Mouse (Mus musculus) c-Kit-positive CD71-negative TER-119-negative erythroid progenitor cells, embryonic 14.5 days (primary cell): ENCODE data around the gene Smim24.

Experiments used
- DNase-seq: peaks from one replicate; pipeline ENCODE4 v3.0.0-alpha.2; 2013; ENCODE audit warnings: low read depth

The Smim24 gene

GRCm38 (mm10) chr10:81365672-81366476 is 27.0 kb upstream of the Smim24 start, which contains the start of gene 4930404N11Rik:
Gene 4930404N11Rik (minus strand): TSS chr10:81365816.
- no peak for DNase-seq

GRCm38 (mm10) chr10:81366477-81367206 is 26.2 kb upstream of the Smim24 start:
- no peak for DNase-seq

DNA sequence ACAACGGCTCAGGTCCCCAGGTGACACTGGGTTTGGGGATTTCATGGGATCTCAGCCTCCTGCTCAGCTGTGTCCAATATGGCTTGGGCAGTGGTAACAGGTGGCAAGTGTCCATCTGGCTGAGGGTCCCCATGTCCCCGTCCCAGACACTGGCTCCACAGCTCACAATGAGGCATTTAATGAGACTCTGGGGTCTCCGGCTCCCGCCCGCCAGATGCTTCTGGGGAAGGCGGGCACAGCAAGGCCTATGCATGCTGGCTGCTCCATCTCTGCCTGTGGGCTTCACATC is 25.7 kb upstream of the Smim24 start:
- DNase-seq, result no peak

DNA sequence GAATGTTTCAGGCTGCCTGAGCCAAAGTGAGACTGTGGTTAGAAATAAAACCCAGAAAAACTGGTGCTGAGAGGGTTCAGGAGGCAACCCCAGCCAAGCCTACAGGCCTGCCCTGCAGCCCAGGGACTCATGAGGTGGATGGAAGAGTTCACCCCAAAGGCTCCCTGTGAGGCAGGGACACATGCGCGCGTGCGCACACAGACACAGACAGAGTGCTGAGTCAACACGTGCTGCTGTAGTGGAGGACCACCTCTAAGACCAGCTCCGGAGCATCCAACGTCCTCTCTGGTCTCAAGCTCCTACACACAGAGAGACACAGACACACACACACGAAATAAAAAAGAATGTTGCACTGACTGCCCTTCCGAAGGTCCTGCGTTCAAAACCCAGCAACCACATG is 17.5 kb upstream of the Smim24 start:
- DNase-seq, result no peak

DNA sequence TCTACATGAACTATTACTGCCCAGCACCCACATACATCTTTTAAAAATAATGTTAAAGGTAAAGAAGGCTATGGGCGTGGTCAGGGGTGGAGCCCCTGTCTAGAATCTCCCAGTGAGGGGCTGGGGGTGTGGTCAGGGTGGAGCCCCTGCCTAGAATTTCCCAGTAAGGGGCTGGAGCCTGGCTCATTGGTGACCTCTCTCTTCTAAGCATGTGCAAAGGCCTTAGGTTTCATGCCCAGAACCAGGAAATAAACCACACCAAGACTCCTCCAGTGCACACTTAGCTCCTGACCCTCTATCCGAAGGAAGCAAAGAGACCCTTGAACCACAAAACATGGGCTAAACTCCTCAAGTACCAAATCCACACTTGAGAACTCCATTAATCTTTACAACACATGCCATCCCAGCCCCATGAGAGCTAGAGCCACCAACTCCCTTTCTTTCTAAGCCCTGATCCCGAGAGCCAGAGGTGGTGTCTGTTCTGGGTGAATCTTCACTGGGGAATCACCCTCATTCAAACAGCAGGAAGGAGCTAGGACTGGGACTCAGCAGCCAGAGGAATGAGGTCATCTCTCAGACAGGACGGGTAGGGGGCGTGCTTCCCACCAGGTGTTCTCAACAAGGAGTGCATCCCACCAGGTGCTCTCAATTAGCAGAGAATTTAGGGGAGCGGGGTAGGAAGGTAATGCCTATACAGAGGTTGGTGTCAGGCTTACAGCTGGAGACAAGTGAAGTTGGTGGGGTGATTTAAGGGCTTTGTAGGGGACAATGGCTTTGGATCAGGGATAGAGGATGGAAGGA is 16.1 kb upstream of the Smim24 start:
- DNase-seq, result no peak

- no peak for DNase-seq
These were observed 15.5 kb upstream of the Smim24 start for GRCm38 (mm10) chr10:81377362-81377664.

DNA sequence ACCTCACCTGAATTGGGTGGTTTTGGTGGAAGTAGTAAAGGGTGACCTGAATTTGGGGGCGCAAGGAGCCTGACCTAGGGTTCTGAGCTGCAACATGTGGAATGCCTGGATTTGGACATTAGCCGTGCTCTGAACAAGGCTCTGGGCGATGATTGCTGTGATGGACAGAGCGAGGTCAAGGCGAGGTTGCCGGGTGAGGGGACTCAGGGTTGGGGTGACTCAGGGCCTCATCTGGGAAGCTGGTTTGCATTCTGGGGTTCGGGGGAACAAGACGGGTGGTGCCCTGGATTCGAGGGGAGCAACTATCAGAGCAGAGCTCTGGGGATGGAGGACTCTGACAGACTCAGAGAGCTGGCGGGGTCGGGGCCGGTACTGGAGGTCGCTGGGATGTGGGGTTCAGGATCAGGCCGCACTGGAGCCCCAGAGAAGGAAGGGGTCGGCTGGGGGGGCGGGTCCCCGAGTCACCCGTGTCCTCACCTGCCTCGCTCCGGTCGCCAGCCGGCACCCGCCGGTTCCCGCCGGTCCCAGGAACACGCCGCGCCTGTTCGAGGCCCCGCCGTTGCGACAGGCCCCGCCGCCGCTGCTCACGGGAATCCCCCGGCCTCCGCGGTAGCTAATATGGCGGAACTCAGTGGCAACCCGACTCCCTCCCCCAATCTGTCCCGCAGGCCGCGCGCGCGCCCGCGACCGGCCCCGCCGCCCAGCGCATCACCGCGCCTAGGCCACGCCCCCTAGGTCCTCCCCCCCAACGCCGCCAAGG is 14.9 kb upstream of the Smim24 start, which contains the start of gene Fzr1:
Gene Fzr1 (minus strand): TSS at position 724 of the 760 bp plus-strand sequence.
- DNase-seq, result no peak

GRCm38 (mm10) chr10:81378553-81379182 is 14.2 kb upstream of the Smim24 start:
- peak; percentile 100 for DNase-seq

GRCm38 (mm10) chr10:81379183-81379553 is 13.7 kb upstream of the Smim24 start:
- no peak for DNase-seq

DNA sequence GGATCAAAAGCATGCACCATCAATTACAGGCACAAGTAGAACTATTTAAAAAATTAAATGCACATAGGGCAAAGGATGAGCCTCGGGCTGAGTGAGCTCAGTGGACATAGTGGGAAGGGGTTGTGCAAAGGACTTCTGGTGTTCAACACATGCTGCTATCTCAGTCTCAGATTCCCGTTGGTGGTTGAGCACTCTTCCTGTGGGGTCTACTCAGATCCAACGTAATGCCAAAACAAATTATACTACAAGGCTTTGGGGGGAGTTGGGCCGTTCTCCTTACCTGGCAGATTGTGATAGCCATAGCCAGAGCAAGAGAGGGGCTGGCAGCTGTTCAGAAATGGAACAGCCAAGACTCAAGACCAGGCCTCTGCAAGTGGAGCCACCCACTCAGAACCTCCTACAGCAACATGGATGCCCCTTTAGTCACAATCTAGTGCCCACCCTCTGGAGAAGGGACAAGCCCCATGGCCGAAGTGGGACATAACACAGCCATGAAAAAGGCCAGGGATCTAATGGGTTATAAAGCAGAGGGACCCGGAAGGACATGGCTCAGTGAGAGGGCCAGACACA is 13.0 kb upstream of the Smim24 start:
- DNase-seq, result no peak

DNA sequence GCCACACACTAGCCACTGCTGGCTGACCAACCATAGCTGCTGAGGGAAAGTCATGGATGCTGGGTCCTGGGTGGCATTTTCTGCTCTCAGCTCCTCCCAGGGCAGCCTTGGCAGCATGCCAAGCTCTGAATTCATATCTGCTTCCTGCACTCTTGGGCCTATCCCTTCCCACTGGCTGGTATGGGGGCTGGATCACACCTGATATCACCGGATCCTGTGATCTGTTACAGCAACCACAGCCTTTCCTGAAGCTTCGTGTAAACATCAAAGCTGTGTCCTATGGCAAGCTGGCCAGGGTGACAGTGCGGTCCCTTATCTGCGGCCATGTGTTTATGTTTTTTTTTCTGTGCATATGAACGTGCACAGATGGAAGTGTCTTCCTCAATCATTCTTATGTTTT is 10.8 kb upstream of the Smim24 start:
- DNase-seq, result peak; percentile 85

DNA sequence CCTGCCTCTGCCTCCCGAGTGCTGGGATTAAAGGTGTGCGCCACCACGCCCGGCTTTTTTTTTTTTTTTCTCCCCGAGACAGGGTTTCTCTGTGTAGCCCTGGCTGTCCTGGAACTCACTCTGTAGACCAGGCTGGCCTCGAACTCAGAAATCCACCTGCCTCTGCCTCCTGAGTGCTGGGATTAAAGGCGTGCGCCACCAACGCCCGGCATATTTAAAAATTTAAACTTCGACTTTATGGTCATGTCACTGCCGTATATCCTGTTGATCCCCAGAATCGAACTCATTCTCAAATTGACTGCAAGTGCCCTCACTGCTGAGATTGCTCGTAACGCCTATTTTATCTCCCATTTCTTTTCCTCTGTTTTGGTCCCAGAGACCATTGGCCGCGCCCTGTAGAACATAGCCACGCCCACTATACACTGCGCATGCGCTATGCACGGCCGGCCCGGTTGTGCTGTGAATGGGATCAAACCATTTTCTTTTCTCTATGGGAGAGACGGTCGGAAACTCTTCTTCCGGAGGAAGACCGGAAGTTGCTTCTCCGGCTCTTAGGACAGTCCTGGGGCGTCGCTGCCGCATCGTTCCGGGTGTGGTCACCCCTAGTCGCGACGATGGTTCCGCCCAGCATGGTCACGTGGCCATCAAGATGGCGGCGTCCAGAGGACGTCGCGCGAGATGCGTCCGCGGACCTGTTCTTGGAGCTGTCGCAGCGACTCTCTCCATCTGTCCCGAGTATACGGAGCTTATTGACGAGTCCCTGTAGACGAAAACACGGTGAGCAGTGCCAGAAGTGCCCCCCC is 8.8 kb upstream of the Smim24 start, which contains the start of the genes Dohh and Gm48551:
Gene Dohh (plus strand): TSS at position 627 of the 803 bp plus-strand sequence.
Gene Gm48551 (plus strand): TSS at position 665 of the 803 bp plus-strand sequence.
- DNase-seq, result peak; percentile 99

GRCm38 (mm10) chr10:81384605-81384982 is 8.3 kb upstream of the Smim24 start:
- no peak for DNase-seq

DNA sequence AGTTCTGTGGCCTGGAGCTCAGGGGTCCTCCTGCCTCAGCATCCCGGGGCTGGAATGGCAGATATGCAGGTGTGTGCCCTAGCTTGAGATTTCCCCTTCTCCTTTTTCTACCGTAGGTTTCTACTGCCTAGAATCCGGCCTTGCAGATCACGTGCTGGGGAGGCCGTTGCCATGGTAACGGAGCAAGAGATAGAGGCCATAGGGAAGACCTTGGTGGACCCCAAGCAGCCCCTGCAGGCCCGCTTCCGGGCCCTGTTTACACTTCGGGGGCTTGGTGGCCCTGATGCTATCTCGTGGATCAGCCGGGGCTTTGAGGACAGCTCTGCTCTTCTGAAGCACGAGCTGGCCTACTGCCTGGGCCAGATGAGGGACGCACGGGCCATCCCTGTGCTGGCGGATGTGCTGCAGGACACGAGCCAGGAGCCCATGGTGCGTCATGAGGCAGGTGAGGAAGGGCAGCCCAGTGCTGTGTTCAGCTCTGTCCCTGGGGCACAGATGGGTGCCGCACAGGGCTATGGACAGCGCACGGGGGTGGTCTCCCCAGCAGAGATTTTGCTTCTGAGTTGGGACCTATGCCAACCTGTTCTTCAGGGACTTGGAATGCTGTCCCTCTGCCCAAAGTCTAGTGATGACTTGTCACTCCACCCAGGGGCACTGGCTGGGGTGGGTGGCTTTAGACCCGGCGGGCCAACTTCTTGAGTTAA is 7.1 kb upstream of the Smim24 start:
- DNase-seq, result no peak

GRCm38 (mm10) chr10:81387716-81388115 is 5.1 kb upstream of the Smim24 start:
- DNase-seq, result no peak

GRCm38 (mm10) chr10:81388505-81389055 is 4.3 kb upstream of the Smim24 start, which contains the start of gene Gm48552:
Gene Gm48552 (plus strand): TSS chr10:81389005.
- DNase-seq, result no peak

- DNase-seq, result no peak
These were observed 3.5 kb upstream of the Smim24 start for GRCm38 (mm10) chr10:81389373-81389772.

DNA sequence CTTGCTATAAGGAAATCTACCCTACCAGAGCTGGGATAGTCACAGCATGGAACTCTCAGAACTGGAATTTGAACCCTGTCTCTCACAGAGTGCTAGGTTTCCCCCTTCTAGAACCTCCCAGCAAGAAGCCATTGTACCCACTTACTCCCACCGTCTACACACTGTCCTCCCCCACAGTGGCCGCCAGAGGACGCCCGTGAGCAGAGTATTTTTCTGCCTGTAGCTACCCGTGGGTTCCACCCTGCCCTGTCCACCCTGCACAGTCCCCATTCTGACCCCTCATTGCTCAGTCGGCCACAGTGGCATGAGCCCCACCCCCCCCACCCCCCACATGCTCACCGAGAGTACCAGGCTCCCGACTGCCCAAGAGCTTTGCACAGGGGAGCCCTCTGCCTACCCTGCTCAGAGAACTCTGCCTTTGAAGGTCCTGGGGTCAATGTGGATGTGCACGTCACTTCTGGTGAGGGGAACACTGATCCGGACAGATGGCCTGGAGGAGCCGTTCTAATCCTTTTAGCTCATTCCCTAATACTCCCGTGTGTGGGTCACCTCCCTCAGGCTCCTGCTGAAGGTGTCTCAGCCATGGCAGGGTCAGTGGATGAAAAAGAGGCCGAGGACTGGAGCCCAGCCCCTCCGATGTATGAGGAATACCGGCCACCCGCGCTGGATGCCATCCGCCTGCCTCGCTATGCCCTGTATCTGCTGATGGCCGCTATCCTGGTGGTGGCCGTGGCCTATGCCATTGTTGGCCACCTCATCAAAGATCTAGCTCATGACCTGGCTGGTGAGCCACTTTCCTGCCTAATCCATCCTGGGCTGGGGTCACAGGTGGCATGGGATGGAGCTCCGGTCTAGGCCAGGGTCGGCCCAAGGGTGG is 2.8 kb upstream of the Smim24 start:
- DNase-seq, result no peak
